Mouse (Mus musculus): ENCODE data around the gene Rmi1.
A peak's percentile ranks its signal among the peaks of the same experiment; 100 is the strongest.
"Not testable (repeated sequence)": the region's sequence is repeated elsewhere in the genome, so short reads cannot be mapped to it uniquely, and the experiment has no call there.

Gene Rmi1

GRCm38 (mm10) chr13:58402003-58402743 lies at the start of gene Rmi1:
Rmi1 (plus strand) TSS chr13:58402248.
- peak; percentile 98 for DNase-seq

GRCm38 (mm10) chr13:58352996-58353395 lies 49.1 kb upstream of the Rmi1 start:
- no peak for DNase-seq

GRCm38 (mm10) chr13:58358629-58359303 lies 43.3 kb upstream of the Rmi1 start, which contains the start of gene Kif27:
Kif27 (minus strand) TSS chr13:58359122.
- DNase-seq, result peak; percentile 93

- DNase-seq, result no peak
Measured at GRCm38 (mm10) chr13:58359304-58359653, 42.8 kb upstream of the Rmi1 start.

GRCm38 (mm10) chr13:58364353-58365175 lies 37.5 kb upstream of the Rmi1 start:
- no peak for DNase-seq

- DNase-seq, result not testable (repeated sequence)
Measured at GRCm38 (mm10) chr13:58365179-58365578, 36.9 kb upstream of the Rmi1 start.

GRCm38 (mm10) chr13:58366373-58366772 lies 35.7 kb upstream of the Rmi1 start:
- DNase-seq, result no peak

- no peak for DNase-seq
Measured at GRCm38 (mm10) chr13:58367641-58368040, 34.4 kb upstream of the Rmi1 start.

GRCm38 (mm10) chr13:58368835-58369234 lies 33.2 kb upstream of the Rmi1 start:
- DNase-seq, result no peak

- no peak for DNase-seq
Measured at GRCm38 (mm10) chr13:58372278-58373152, 29.5 kb upstream of the Rmi1 start.

- peak; percentile 66 for DNase-seq
Measured at GRCm38 (mm10) chr13:58373153-58373470, 28.9 kb upstream of the Rmi1 start.

- no peak for DNase-seq
Measured at GRCm38 (mm10) chr13:58384371-58384770, 17.7 kb upstream of the Rmi1 start.

GRCm38 (mm10) chr13:58384779-58385546 lies 17.1 kb upstream of the Rmi1 start, which contains the start of gene 2210016F16Rik:
2210016F16Rik (minus strand) TSS chr13:58385225.
- peak; percentile 72 for DNase-seq

- DNase-seq, result no peak
Measured at GRCm38 (mm10) chr13:58385547-58385920, 16.5 kb upstream of the Rmi1 start.

- peak; percentile 87 for DNase-seq
Measured at GRCm38 (mm10) chr13:58387948-58388347, 14.1 kb upstream of the Rmi1 start.

- DNase-seq, result no peak
Measured at GRCm38 (mm10) chr13:58388379-58388778, 13.7 kb upstream of the Rmi1 start.

GRCm38 (mm10) chr13:58389324-58389951 lies 12.6 kb upstream of the Rmi1 start:
- DNase-seq, result no peak

- DNase-seq, result not testable (repeated sequence)
Measured at GRCm38 (mm10) chr13:58394392-58394791, 7.7 kb upstream of the Rmi1 start.

- DNase-seq, result no peak
Measured at GRCm38 (mm10) chr13:58397651-58398050, 4.4 kb upstream of the Rmi1 start.

GRCm38 (mm10) chr13:58400576-58400975 lies 1.5 kb upstream of the Rmi1 start:
- DNase-seq, result no peak
